Mouse (Mus musculus) A20 (cell line): ENCODE results near the gene Gigyf2.

ENCODE experiments used
- DNase-seq: peaks from one replicate; pipeline ENCODE4 v3.0.0-alpha.2; 2011; ENCODE audit warnings: low read depth, low spot score

Gene Gigyf2

DNA sequence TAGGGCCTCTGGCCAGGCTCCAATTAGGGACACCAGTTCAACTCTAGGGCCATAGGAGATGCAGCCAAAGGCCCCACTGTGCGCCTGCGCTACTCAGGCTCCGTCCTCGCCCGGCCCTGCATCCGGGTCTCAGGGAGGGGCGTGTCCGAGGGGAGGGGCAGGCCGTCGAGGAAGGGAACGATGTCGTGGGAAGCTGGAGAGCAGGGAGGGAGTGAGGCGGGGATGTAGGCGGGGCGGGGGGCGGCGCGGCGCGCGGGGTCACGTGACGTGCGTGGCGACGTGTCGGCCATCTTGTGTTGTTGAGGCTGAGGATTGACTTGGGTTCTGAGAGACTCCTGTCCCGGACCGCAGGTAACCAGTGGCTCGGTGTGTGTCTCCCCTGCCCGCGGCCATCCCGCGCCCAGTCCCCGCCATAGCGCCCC lies at the start of gene Gigyf2:
Gene Gigyf2, plus strand, starts transcription at position 257 of the 422 bp plus-strand sequence.
- DNase-seq: peak; percentile 98

DNA sequence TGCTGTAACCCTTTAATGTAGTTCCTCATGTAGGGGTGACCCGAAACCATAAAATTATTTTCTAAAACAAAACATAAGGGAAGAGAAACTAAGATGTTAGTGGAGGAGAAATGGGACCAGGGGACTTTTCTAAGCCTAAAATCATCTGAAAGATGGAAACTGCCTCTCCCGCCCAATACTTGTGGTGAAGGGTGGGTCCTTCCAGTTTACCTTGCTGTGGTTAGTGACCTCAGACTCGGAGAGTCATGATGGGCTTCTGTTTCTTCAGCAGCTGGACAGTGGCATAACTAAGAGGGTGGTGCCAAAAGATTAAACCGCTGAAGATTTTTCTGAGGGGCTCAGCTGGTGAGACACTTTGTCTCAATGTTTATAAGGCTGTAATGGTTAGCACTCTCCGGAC lies 46.5 kb upstream of the Gigyf2 start:
- DNase-seq: peak; percentile 36

DNA sequence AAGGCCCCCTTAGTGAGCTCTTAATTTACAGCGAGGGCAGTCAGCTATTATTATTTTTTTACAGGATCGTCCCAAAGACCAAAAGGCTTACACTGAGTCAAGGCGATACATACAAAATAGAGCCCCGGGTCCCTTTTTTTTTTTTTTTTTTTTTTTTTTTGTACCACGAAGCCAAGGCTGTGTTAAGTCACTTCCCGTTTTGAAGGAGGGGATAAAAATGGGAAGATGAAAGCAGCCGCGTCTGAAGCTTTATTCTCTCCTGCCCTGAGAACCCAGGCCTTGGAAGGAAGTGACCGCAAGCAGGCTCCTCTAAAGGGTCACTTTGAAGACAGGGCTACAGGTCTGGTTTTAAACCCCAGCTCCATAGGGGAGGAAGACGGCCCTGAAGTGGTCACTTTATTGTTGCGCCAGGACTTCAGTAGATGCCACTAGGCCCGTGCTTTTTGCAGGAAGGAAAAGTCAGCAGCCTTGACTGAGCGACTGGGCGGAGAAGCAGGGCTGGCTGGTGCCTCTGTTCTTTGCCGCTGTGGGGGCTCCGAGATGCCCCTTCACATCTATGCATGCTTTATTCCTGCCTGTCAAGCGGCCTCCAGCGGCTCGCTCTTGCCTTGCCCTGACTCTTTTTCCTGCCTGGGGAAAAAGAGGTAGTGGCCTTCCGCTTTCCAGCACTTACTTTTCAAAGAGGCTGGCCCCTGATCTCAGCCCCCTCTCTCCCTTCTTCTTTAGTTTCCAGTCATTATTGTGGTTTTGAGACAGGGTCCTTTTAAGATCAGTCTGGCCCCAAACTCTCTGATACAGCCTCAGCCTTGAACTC lies 45.0 kb upstream of the Gigyf2 start:
- no peak for DNase-seq

DNA sequence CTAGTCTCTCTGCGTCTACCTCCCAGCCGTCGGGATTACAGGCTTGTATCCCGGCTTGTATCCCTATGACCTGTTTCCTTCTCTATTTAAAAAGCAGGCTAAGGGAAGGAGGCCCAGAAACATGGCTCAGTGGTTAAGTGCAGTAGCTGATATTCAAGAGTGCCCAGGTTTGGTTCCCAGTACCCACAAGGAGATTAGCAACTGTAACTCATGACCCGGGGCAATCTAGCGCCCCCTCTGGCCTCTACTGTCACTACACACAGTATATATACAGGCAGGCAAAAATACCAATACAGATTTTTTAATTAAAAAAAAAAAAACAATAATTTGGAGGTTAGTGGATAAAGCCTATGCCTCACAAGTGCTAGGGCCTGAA lies 44.4 kb upstream of the Gigyf2 start:
- DNase-seq: no peak

DNA sequence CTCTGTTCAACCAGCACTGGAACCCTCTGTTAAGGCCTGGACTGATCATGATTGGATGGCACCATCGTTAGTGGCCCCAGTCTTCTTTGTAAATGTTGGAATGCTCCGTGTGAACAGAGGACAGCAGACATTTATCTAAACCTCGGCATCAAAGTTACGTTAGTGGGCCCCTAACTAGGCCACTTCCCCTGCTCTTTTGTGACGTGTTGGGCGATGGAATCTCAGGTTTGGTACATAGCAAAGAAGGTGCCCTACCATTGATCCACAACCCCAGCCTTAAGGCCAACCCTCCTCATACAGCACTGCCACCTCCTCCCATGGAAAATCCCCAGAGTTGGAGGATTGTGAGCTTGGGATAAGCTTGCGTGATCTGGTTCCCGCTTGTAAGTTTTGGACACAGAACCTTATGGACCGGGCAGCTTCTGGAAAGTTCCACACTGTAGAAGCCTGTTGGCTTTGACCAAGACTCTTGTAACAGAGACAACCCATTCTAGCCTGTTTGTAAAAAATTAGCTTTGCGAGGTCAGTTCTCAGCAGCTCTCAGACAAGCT lies 43.3 kb upstream of the Gigyf2 start:
- DNase-seq: no peak

DNA sequence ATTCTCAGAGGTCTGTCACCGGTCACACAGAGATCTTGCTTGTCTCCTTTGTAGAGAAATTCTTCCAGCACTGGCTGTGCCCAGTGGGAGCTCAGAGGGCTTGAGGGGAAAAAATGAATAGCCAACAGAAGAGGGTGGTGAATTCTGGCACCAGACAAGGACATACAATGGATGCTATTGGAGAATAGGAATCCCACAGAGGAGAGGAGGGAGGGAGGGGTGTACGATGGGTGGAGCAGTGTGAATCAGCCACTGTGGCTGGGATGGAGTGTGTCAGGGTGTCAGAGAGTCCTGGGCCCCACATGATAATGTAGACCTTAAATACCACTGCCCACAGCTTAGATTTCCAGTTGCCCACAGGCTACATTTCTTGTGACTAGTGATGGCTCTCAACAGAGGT lies 39.7 kb upstream of the Gigyf2 start:
- no peak for DNase-seq

DNA sequence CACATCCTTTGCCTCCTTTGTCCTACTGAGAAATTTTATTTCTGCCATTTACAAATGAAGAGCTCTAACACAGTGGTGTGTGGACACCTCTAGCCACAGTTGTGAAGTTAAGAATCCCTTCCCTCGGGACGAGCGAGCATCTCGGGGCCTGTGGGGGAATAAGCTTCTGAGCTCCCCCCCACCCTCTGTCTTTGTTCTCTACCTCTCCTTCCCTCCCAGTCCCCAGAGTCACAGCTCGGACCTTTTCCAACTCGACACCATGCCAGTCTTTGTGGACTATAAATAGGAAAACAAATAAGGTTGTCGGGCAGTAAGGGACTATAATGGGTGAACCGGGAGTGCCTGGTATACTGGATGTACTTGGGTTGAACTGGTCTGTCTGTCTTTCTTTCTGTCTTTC lies 35.4 kb upstream of the Gigyf2 start:
- DNase-seq: no peak

DNA sequence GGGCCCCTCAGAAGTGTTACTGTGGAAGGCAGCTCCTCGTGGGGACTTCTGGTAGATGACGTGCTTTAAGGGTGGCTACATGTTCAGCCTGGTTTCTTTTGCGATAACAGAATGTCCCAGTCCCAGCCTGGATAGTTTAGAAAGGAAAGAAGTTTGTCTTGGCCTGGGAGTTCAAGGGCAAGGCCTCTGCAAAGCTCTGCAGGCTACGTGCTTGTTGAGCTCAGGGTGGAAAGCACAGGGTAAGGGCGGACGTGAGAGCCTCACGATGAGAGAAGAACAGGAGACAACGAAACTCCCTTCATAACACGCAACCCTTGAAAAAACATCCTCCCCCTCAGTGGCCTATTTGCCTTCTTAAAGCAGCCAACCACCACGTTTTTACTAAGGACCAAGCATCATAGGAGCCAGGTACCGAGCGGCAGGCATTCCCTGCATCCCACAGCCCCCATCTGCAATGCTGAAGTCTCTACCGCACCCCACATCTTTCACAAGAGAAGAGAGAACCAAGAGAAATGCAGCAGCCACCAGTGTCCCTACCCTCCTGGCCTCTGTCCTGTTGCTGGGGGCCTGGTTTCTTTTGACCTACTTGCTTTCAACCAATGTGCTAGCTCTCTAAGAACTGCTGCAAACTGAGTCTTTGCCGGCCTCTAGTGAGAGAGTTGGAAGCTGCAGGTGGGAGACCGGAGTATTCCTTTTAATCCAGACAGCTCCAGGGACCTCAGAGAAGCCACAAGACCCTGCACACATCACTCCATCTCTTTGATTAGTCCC lies 34.2 kb upstream of the Gigyf2 start:
- no peak for DNase-seq

DNA sequence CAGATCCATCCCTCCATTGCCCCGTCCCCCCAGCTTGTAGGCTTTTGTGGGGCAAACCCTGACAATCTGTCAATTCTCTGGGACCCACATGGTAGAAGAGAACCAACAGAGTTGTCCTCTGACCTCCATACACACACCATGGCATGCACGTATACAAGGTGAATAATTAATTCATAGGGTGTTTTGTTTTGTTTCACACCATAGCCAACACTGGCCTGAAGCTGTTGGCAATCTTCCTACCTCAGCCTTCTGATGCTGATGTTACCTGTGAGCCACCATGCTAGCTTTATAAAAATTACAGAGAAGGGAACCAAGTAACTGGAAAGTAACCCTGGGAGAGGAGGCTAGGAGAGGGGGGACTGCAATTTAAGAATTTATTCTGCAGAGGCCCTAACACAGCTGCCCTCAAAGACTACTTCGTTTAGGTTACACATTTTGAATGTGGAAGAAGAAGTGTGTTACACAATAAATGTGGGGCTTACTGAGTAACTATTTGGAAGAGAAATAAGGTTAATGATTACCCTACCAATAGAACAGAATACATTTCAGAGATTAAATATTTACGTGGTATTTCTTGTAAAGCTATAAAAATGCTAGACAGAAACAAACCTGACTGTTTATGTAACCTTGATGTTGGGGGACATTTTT lies 32.6 kb upstream of the Gigyf2 start:
- DNase-seq: no peak

DNA sequence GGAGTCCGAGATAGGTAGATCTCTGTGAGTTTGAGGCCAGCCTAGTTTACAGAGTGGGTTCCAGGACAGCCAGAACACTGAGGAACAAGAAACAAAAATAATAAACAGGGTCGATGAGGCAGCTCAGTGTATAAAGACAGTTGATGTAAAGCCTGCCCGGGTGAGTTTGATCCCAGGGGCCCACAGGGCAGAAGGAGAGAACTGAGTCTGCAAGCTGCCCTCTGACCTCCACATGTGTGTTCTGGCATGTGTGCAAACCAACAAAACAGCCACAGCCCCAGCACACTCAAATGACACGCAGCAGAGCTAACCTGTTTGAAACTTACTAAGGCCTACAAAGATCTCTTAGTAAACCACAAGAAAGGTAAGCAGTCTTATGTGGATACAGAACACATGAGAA lies 31.8 kb upstream of the Gigyf2 start:
- no peak for DNase-seq

DNA sequence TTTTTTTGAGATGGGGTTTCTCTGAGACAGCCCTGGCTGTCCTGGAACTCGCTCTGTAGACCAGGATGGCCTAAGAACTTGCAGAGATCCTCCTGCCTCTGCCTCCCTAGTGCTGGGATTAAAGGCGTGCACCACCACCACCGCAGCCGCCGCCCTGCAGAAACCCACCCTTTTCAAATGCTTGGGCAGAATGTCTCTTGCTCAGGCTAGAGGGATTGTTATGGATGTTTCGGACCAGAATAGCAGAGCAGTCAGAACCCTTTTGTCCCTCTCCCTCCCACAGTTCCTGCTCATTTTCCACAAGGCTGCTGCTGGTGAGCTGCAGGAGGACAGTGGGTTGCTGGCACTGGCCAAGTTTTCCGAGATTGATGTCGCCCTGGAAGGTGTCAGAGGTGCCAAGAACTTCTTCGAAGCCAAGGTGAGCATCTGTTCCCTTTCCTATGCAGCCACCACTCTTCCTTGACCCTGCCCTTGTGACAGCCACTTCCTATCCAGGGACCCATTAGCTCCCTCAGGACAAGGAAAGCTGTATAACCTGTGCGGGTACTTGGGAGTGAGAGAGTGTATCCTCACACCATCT lies 29.4 kb upstream of the Gigyf2 start:
- DNase-seq: no peak

DNA sequence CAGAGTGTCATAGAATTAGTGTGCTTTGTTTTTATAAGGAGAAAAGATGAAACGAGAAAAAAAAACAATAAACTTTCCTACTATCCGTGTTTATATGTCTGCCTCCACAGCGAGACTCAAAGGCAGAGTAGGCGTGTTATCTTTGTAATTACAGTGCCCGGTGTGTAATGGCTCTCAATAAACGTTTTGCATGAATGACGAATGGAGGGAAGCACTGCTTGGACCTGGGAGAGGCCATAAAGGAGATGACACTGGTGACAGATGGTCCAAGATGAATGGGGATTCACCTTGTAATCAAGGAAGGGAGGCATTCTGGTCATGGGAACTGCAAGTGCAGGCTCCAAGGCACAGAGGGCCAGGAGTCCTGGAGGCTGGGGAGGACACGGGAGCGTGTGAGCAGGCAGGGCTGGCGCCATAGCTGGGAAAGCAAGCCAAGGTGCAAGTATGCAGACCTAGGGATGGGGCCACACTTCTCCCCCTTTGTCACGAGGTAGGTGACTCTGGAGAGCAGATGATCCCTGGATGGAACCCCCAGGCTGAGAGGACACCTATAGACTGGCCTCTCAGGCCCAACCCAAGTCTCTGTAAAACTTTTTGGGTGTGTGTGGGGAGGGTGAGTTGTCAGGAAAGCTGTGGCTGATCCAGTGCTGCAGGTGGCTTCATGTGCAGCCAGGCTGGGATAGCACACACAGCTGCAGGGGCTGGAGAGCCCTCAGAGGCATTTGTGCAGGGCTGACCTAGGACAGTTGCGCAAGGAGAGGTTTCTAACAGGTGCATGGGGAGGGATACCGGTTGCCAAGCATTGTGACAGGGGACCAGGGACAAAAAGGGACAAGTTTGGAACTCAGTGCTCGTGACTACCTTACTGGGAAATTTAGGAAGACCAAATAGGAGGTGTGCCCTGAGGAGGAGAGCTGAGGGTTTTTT lies 26.2 kb upstream of the Gigyf2 start:
- peak; percentile 14 for DNase-seq

DNA sequence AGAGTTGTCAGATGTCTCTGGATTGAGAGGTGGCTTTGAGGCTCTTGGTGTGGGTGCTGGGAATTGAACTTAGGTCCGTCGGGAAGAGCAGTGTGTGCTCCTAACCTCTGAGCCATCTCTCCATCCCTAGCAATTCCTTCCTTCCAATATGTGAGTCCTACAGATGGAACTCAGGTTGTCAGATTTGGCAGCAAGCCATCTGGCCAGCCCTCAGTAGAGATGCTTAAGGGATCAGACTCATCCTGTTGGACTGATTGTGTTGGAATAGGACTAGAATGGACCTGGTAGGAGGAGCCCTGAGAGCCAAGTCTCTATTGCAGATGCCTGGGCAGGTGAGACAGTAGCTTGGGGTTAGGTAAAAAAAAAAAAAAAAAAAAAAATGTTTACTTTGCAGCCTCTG lies 24.8 kb upstream of the Gigyf2 start:
- no peak for DNase-seq

DNA sequence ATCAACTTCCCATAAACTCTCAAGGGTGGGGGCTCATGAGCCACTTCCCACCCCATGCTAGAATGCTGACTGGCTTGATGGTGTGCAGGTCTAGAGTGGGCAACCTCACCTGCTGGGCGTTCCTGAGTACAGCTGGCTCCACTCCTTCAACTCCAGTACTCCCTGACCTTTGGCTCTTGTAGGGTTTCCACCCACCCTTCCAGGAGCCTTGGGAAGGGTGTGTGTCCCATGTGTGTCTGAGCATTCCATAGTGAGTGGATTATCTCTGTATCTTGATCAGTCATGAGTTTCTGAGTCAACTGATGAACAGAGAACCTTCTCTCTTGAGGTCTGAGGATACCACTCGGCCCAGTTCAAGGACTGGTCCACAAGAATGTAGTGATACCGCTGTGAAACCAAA lies 17.8 kb upstream of the Gigyf2 start:
- DNase-seq: no peak

DNA sequence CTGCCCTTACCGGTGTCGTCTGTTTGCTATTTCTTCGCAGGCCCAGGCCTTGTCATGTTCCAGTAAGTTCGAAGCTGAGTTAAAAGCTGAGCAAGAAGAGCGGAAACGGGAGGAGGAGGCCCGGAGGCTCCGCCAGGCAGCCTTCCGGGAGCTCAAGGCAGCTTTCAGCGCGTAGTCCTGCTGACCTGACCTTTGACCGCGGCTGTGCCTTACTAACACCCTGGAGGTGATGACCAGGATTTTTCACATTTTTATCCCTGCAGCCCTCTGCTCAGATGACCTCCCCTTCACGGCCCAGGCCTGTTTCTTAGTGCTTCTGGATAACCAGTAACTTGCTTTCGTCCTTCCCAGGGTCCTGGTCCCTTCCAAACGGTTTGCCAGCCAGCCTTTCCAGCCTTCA lies 17.2 kb upstream of the Gigyf2 start:
- DNase-seq: no peak

DNA sequence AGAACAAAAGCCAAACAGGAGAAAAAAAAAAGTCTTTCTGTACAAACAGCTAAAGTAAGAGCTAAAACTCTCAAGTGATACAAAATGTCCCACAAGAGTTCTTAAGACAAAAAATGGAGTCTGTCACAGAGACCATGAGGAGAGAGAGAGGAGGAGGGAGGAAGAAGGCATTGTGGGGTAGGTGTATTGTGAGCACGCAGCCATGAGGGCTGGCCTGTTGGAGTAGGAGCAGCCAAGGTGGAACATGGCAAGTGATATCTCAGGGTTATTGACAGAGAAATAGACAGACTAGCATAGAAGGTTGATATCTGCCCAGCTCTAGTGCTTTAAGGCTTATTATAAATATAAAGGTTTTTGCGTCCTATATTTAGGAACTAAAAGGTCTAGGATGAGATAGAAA lies 14.1 kb upstream of the Gigyf2 start:
- DNase-seq: no peak

DNA sequence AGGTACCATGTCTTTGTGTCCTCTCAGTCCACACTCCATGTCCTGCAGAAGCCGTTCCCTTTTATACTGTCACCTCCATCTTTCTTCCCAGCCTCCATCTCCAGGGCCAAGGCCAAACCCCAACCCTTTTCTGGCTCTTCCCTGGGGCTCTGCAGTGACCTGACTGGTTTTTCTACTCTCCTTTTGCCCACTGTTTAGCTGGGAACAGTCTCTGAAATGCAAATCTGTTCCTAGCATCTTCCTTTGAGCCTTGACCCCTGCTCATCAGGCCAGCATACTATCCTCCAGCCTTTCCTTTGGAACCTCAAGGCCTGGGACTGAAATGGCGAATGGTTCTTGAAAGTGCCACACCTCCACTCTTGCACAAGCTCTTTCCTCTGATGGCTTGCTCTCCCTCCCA lies 13.7 kb upstream of the Gigyf2 start:
- no peak for DNase-seq

DNA sequence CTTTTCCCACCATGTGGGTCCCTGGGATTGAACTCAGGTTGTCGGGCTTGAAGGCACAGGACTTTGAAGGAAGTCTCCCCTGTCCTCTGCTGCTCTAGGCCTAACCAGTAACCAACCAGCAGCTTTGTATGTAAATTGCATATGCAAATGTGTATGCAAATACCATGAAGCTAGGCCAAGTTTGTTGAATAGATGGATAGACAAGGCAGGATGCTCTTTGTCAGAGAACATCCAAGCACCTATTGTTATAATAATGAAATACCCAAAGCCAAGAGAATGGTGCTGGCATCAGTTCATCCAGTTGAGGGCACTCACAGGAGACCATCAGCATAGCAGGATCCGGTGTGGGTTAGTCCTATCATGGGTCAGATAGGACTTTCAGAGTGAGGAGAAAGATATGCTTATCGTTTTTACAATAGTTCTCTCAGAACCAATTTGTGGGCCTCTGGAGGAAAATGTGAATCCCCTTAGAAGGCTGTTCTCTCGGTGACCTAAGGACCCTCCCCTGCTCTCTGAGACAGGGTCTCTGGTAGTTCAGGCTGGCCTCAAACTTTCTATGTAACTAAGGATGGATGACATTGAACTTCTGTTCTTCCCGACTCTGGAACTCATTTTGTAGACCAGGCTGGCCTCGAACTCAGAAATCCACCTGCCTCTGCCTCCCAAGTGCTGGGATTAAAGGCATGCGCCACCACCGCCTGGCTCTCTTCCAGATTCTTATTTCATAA lies 12.8 kb upstream of the Gigyf2 start:
- no peak for DNase-seq

DNA sequence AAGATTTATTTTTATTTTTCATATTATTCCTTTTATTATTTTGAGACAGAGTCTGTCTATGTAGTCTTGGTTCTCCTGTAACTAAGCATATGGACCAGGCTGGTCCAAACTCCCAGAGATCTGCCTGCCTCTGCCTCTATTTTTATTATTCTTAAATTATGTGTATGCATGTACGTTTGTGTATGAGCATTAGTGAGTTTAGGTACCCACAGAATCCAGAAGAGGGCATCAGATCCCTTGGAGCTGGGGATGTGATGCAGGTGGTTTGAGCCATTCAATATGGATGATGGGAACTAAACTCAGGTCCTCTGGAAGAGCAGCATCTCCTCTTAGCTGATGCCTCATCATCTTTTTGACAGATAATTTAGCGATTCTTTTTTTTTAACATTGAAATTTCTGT lies 11.4 kb upstream of the Gigyf2 start:
- DNase-seq: no peak

DNA sequence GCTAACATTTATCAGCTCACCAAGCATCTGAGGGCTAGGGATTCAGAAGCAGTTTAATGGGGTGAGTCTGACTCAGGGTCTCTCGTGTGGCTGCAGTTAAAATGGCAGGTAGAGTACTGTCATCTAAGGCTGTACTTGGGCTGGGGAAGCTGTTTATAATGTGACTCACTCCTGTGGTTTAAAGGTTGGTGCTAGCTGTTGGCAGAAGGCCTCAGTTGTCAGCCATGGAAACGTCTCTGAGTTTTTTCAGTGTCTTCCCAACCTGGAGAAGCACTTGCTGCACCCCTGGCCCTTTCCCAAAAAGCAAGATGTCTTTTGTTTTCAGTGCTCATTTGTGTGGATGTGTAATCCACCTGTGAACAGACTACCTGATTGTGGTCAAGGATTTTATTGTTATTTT lies 10.9 kb upstream of the Gigyf2 start:
- no peak for DNase-seq
